Mouse (Mus musculus) adrenal gland, adult 2 months (tissue): ENCODE measurements around the gene Vmn2r38. TPM values are rescaled to one million over a fixed set of nuclear protein-coding genes. Genes with fewer than 3 reads are reported as not detected.
"Not testable (repeated sequence)": the region's sequence is repeated elsewhere in the genome, so short reads cannot be mapped to it uniquely, and the experiment has no call there.

Experiments used
- DNase-seq: peaks from one replicate; pipeline ENCODE4 v3.0.0; 2021
- long read RNA-seq: library from polyadenylated mRNA; stranded (forward); transcript quantifications from one replicate; pipeline ENCODE4 v2.0.0, GENCODE M21; 2021
- polyA plus RNA-seq: library from polyadenylated mRNA; depleted of rRNA; stranded (reverse); fragments of >200 nt; gene quantifications from 2 replicates; pipeline ENCODE4 v1.2.3, GENCODE M21; 2012; rRNA removed
- total RNA-seq, 2 experiments: library from RNA; stranded (reverse); gene quantifications; 2 replicates each; pipeline ENCODE4 v1.2.3; 2021

The Vmn2r38 gene
- total RNA-seq (not detected), polyA plus RNA-seq (not detected in 2 replicates)
- long read RNA-seq: 0 reads

GRCm38 (mm10) chr7:9097781-9098180 is at the start of gene Vmn2r38:
Vmn2r38 (minus strand) TSS chr7:9097881.
- not testable (repeated sequence) for DNase-seq

GRCm38 (mm10) chr7:9065353-9065752 is 32.3 kb downstream of the Vmn2r38 start:
- DNase-seq: not testable (repeated sequence)

GRCm38 (mm10) chr7:9030698-9031097 is 67.0 kb downstream of the Vmn2r38 start, which contains the start of gene Vmn2r39:
Vmn2r39 (minus strand) TSS chr7:9030798.
- DNase-seq: not testable (repeated sequence)

Other genes starting within 250 kb of the Vmn2r38 start
- gene Vmn2r40, start 166.4 kb downstream of the Vmn2r38 start, total RNA-seq: not detected
- gene Vmn2r40, start 166.4 kb downstream of the Vmn2r38 start, polyA plus RNA-seq: not detected in 2 replicates
- gene Vmn2r39, start 67.1 kb downstream of the Vmn2r38 start, total RNA-seq: not detected
- not detected in 2 replicates for gene Vmn2r39, start 67.1 kb downstream of the Vmn2r38 start, polyA plus RNA-seq
- gene Vmn2r37, start 125.8 kb upstream of the Vmn2r38 start, total RNA-seq: not detected
- gene Vmn2r37, start 125.8 kb upstream of the Vmn2r38 start, polyA plus RNA-seq: not detected in 2 replicates